Mouse (Mus musculus): ENCODE measurements around the gene Def6. TPM values are rescaled to one million over a fixed set of nuclear protein-coding genes. Genes with fewer than 3 reads are reported as not detected.
"Not testable (repeated sequence)": the region's sequence is repeated elsewhere in the genome, so short reads cannot be mapped to it uniquely, and the experiment has no call there.

Def6 gene
- total RNA-seq, 2 experiments from 2014 or later = 2.1 to 3.1 TPM

GRCm38 (mm10) chr17:28211921-28212341, 4.4 kb downstream of the Def6 start:
- Histone ChIP-seq H3K27ac (no peak overlapping the region), H3K4me3 (no peak overlapping the region)
- intact Hi-C loops (cut with DNase I) = no loop called here
- no peak for TF ChIP-seq CTCF (IDR thresholded peaks at IDR 0.05)
- no peak for DNase-seq (ENCODE audit: extremely low spot score in 1 of 2, low spot score in 2 of 2)

GRCm38 (mm10) chr17:28212391-28212790, 4.8 kb downstream of the Def6 start:
- intact Hi-C loops (cut with DNase I) = no loop called here
- no peak for TF ChIP-seq CTCF (IDR thresholded peaks at IDR 0.05)
- Histone ChIP-seq H3K4me3 (no peak overlapping the region), H3K27ac (no peak overlapping the region)
- no peak for DNase-seq (ENCODE audit: extremely low spot score in 1 of 2, low spot score in 2 of 2)

GRCm38 (mm10) chr17:28213236-28213635, 5.7 kb downstream of the Def6 start:
- DNase-seq (ENCODE audit: extremely low spot score in 1 of 2, low spot score in 2 of 2) = no peak

GRCm38 (mm10) chr17:28216791-28217190, 9.2 kb downstream of the Def6 start:
- intact Hi-C loops (cut with DNase I) = no loop called here
- Histone ChIP-seq H3K4me3 (no peak overlapping the region), H3K27ac (no peak overlapping the region)
- no peak for DNase-seq (ENCODE audit: extremely low spot score in 1 of 2, low spot score in 2 of 2)
- no peak for TF ChIP-seq CTCF (IDR thresholded peaks at IDR 0.05)

More at GRCm38 (mm10) chr17:28213236-28213635, 5.7 kb downstream of the Def6 start:
- Histone ChIP-seq H3K27ac (no peak overlapping the region), H3K4me3 (no peak overlapping the region)
- peak; percentile 34 for TF ChIP-seq CTCF (IDR thresholded peaks at IDR 0.05)
- intact Hi-C loops (cut with DNase I) = no loop called here

- TF ChIP-seq CTCF (IDR thresholded peaks at IDR 0.05) = no peak; the same call in 1 of the 2 replicates
- peak overlapping the region; percentile 19; the same call in 1 of the 2 replicates for H3K27ac ChIP-seq
- intact Hi-C loops (cut with DNase I) = no loop called here
- no peak for DNase-seq (ENCODE audit: extremely low spot score in 1 of 2, low spot score in 2 of 2)
- no peak overlapping the region for H3K4me3 ChIP-seq
Observed at GRCm38 (mm10) chr17:28217721-28218649, 10.4 kb downstream of the Def6 start.

- H3K4me3 ChIP-seq; DNase-seq (ENCODE audit: extremely low spot score in 1 of 2, low spot score in 2 of 2); H3K27ac ChIP-seq; intact Hi-C loops (cut with DNase I): not testable (repeated sequence)
Observed at GRCm38 (mm10) chr17:28222463-28222862, 14.9 kb downstream of the Def6 start.

GRCm38 (mm10) chr17:28223561-28224391, 16.2 kb downstream of the Def6 start:
- Histone ChIP-seq H3K4me3 (peak overlapping the region; percentile 74), H3K27ac (peak overlapping the region; percentile 88)
- intact Hi-C loops (cut with DNase I) = no loop called here
- no peak; the same call in none of the 2 replicates for TF ChIP-seq CTCF (IDR thresholded peaks at IDR 0.05)
- DNase-seq (ENCODE audit: extremely low spot score in 1 of 2, low spot score in 2 of 2) = peak; percentile 86 to 87

GRCm38 (mm10) chr17:28224615-28225014, 17.0 kb downstream of the Def6 start:
- H3K4me3 ChIP-seq = no peak overlapping the region
- no peak for TF ChIP-seq CTCF (IDR thresholded peaks at IDR 0.05)
- intact Hi-C loops (cut with DNase I) = no loop called here
- peak overlapping the region; percentile 88; the same call in 1 of the 2 replicates for H3K27ac ChIP-seq
- no peak for DNase-seq (ENCODE audit: extremely low spot score in 1 of 2, low spot score in 2 of 2)

- peak; percentile 93 for DNase-seq (ENCODE audit: extremely low spot score in 1 of 2, low spot score in 2 of 2)
- peak overlapping the region; percentile 89 for H3K27ac ChIP-seq
- intact Hi-C loops (cut with DNase I) = loop anchor here (1.0 kb wide), 1 partner anchor 82 kb away; no protein-coding TSS in a partner anchor
- no peak; the same call in none of the 2 replicates for TF ChIP-seq CTCF (IDR thresholded peaks at IDR 0.05)
- H3K4me3 ChIP-seq = peak overlapping the region; percentile 48
Observed at GRCm38 (mm10) chr17:28226014-28226413, 18.4 kb downstream of the Def6 start.

- no peak for DNase-seq (ENCODE audit: extremely low spot score in 1 of 2, low spot score in 2 of 2)
- intact Hi-C loops (cut with DNase I) = loop anchor here (5.0 kb wide), 1 partner anchor 297 kb away; no protein-coding TSS in a partner anchor
- H3K27ac ChIP-seq = no peak overlapping the region
- H3K4me3 ChIP-seq = no peak overlapping the region
- TF ChIP-seq CTCF (IDR thresholded peaks at IDR 0.05) = no peak
Observed at GRCm38 (mm10) chr17:28230486-28230885, 22.9 kb downstream of the Def6 start.

- intact Hi-C loops (cut with DNase I) = loop anchor here (5.0 kb wide), 1 partner anchor 296 kb away; no protein-coding TSS in a partner anchor
- DNase-seq (ENCODE audit: extremely low spot score in 1 of 2, low spot score in 2 of 2) = no peak
- TF ChIP-seq CTCF (IDR thresholded peaks at IDR 0.05) = no peak
Observed at GRCm38 (mm10) chr17:28231026-28231736, 23.6 kb downstream of the Def6 start.

More at GRCm38 (mm10) chr17:28231026-28231736, 23.6 kb downstream of the Def6 start:
- H3K27ac ChIP-seq = no peak overlapping the region
- no peak overlapping the region for H3K4me3 ChIP-seq

Measured in left cerebral cortex, adult 2 months (tissue).